Mouse (Mus musculus) intestine, embryonic 14.5 days (tissue): ENCODE results near the gene Casp8ap2. TPM values are rescaled to one million over a fixed set of nuclear protein-coding genes. Genes with fewer than 3 reads are reported as not detected.

Experiments
- ATAC-seq: fragments of 200-750 bp; cut with Nextera tagmentation; replicated peaks from 2 replicates; pipeline ENCODE4 v1.8.0; 2017; ENCODE audit warnings: low read depth, moderate number of reproducible peaks, moderate TSS enrichment, moderate library complexity; ENCODE audit not compliant: low FRiP score, low TSS enrichment
- DNase-seq: peaks from one replicate; pipeline ENCODE4 v3.0.0-alpha.2; 2018; ENCODE audit warnings: low spot score
- H3K27ac ChIP-seq: fragments of 300-500 bp; sonication (generic); 2 replicates; pipeline ENCODE4 v1.5.1; 2014; ENCODE audit warnings: low read depth, mild to moderate bottlenecking, control low read depth
- H3K27me3 ChIP-seq: fragments of 300-500 bp; sonication (generic); replicated peaks from 2 replicates; pipeline ENCODE4 v1.6.1; 2014; ENCODE audit warnings: low read length, control low read depth; ENCODE audit not compliant: control insufficient read depth, insufficient read depth
- H3K36me3 ChIP-seq: fragments of 300-500 bp; sonication (generic); 2 replicates; pipeline ENCODE4 v1.6.1; 2014; ENCODE audit warnings: low read length, control low read depth; ENCODE audit not compliant: control insufficient read depth, insufficient read depth
- H3K4me1 ChIP-seq: fragments of 300-500 bp; sonication (generic); replicated peaks from 2 replicates; pipeline ENCODE4 v1.6.1; 2014; ENCODE audit warnings: low read length, control low read depth, mixed read lengths; ENCODE audit not compliant: control insufficient read depth, insufficient read depth
- H3K4me2 ChIP-seq: fragments of 300-500 bp; sonication (generic); 2 replicates; pipeline ENCODE4 v1.6.1; 2014; ENCODE audit warnings: low read length
- H3K4me3 ChIP-seq: fragments of 300-500 bp; sonication (generic); 2 replicates; pipeline ENCODE4 v1.5.1; 2014; ENCODE audit warnings: low read depth, low read length, control low read depth, mixed read lengths
- H3K9ac ChIP-seq: fragments of 300-500 bp; sonication (generic); 2 replicates; pipeline ENCODE4 v1.6.1; 2014; ENCODE audit warnings: mild to moderate bottlenecking, low read length
- H3K9me3 ChIP-seq: fragments of 300-500 bp; sonication (generic); 2 replicates; pipeline ENCODE4 v1.6.1; 2016; ENCODE audit warnings: low read length, control low read depth; ENCODE audit not compliant: control insufficient read depth
- WGBS: fragments of 180-500 bp; shearing (Covaris S2); extraction: QIAGEN DNeasy Blood & Tissue Kit; methylation state at CpG from one replicate; pipeline ENCODE4 v1.1.7; 2014; 5-methylcytosine and 5-hydroxymethylcytosine counted together
- polyA plus RNA-seq: library from polyadenylated mRNA; unstranded; fragments of >200 nt; fragmentation: Nextera tagmentation; extraction: Ambion mirVana; gene quantifications from 2 replicates; pipeline ENCODE4 v1.2.1, GENCODE M21; 2014

The Casp8ap2 gene
- polyA plus RNA-seq = 49.4 and 49.5 TPM in 2 replicates

- WGBS = under 1% methylated on average over 59 of the region's 67 CpGs
- ATAC-seq = peak; percentile 100
Observed at GRCm38 (mm10) chr4:32615034-32615881, at the start of gene Casp8ap2. Gene Casp8ap2 (plus strand): TSS chr4:32615451.

GRCm38 (mm10) chr4:32569054-32569453 lies 46.2 kb upstream of the Casp8ap2 start:
- H3K36me3 ChIP-seq = 0 out of 2 replicates have a peak, but pooled peaks cover under 1% of the 10 kb centered on the region
- WGBS = 78% methylated on average over 4 of the region's 4 CpGs

More at GRCm38 (mm10) chr4:32615034-32615881, at the start of gene Casp8ap2:
- peak within 1 kb of the TSS; percentile 86 for H3K4me2 ChIP-seq
- H3K4me3 ChIP-seq = peak within 1 kb of the TSS; percentile 92
- H3K27ac ChIP-seq = peak within 1 kb of the TSS; percentile 82
- H3K4me1 ChIP-seq = peaks cover 11% of the 10 kb centered on the region
- H3K36me3 ChIP-seq = 0 out of 2 replicates have a peak, but pooled peaks cover 5% of the 10 kb centered on the region
- H3K9me3 ChIP-seq = no peaks in the 10 kb centered on the region
- H3K9ac ChIP-seq = peak within 1 kb of the TSS; percentile 86
- peak; percentile 99 for DNase-seq
- H3K27me3 ChIP-seq = no peaks in the 10 kb centered on the region

GRCm38 (mm10) chr4:32569995-32570938 lies 45.0 kb upstream of the Casp8ap2 start:
- Histone ChIP-seq H3K27ac (no peak overlapping the region), H3K9me3 (no peaks in the 10 kb centered on the region), H3K9ac (no peak overlapping the region), H3K27me3 (no peaks in the 10 kb centered on the region), H3K4me2 (no peak overlapping the region), H3K4me3 (no peak overlapping the region), H3K36me3 (no peaks in the 10 kb centered on the region), H3K4me1 (peaks cover 11% of the 10 kb centered on the region)
- ATAC-seq (peak; percentile 42; the same call in 1 of the 2 replicates), DNase-seq (peak; percentile 50)
- WGBS = 39% methylated on average over 17 of the region's 17 CpGs

More at GRCm38 (mm10) chr4:32569054-32569453, 46.2 kb upstream of the Casp8ap2 start:
- Histone ChIP-seq H3K4me1 (peaks cover 11% of the 10 kb centered on the region), H3K4me3 (no peak overlapping the region), H3K27me3 (no peaks in the 10 kb centered on the region), H3K9ac (no peak overlapping the region), H3K4me2 (no peak overlapping the region), H3K27ac (no peak overlapping the region), H3K9me3 (no peaks in the 10 kb centered on the region)
- ATAC-seq = no peak
- DNase-seq = no peak

- WGBS = 55% methylated on average over 8 of the region's 8 CpGs
- DNase-seq (peak; percentile 53), ATAC-seq (no peak)
Observed at GRCm38 (mm10) chr4:32570939-32571317, 44.3 kb upstream of the Casp8ap2 start.

GRCm38 (mm10) chr4:32571441-32571840 lies 43.8 kb upstream of the Casp8ap2 start:
- H3K36me3 ChIP-seq = peaks cover 2% of the 10 kb centered on the region; the same call in 1 of the 2 replicates
- H3K4me3 ChIP-seq = no peak overlapping the region
- peaks cover 11% of the 10 kb centered on the region for H3K4me1 ChIP-seq
- H3K27me3 ChIP-seq = no peaks in the 10 kb centered on the region
- no peak overlapping the region for H3K4me2 ChIP-seq
- DNase-seq (peak; percentile 48), ATAC-seq (no peak)
- H3K9me3 ChIP-seq = no peaks in the 10 kb centered on the region
- WGBS = 51% methylated on average over 3 of the region's 3 CpGs
- no peak overlapping the region for H3K9ac ChIP-seq
- no peak overlapping the region for H3K27ac ChIP-seq

More at GRCm38 (mm10) chr4:32570939-32571317, 44.3 kb upstream of the Casp8ap2 start:
- H3K27ac ChIP-seq = no peak overlapping the region
- no peaks in the 10 kb centered on the region for H3K36me3 ChIP-seq
- H3K4me3 ChIP-seq = no peak overlapping the region
- H3K4me1 ChIP-seq = peaks cover 11% of the 10 kb centered on the region
- no peak overlapping the region for H3K9ac ChIP-seq
- no peaks in the 10 kb centered on the region for H3K9me3 ChIP-seq
- H3K27me3 ChIP-seq = no peaks in the 10 kb centered on the region
- H3K4me2 ChIP-seq = no peak overlapping the region

- no peaks in the 10 kb centered on the region for H3K9me3 ChIP-seq
- peaks cover 11% of the 10 kb centered on the region for H3K4me1 ChIP-seq
- 67% methylated on average over 1 of the region's 1 CpGs for WGBS
- ATAC-seq (peak; percentile 65), DNase-seq (peak; percentile 73)
- peaks cover 6% of the 10 kb centered on the region; the same call in 1 of the 2 replicates for H3K36me3 ChIP-seq
- no peak overlapping the region for H3K4me2 ChIP-seq
- no peak overlapping the region for H3K9ac ChIP-seq
- H3K4me3 ChIP-seq = no peak overlapping the region
- H3K27me3 ChIP-seq = no peaks in the 10 kb centered on the region
- H3K27ac ChIP-seq = no peak overlapping the region
Observed at GRCm38 (mm10) chr4:32572118-32572517, 43.1 kb upstream of the Casp8ap2 start.

GRCm38 (mm10) chr4:32573586-32573985 lies 41.7 kb upstream of the Casp8ap2 start:
- peaks cover 6% of the 10 kb centered on the region; the same call in 1 of the 2 replicates for H3K36me3 ChIP-seq
- no peak overlapping the region for H3K4me2 ChIP-seq
- H3K9me3 ChIP-seq = no peaks in the 10 kb centered on the region
- 91% methylated on average over 5 of the region's 5 CpGs for WGBS
- no peaks in the 10 kb centered on the region for H3K27me3 ChIP-seq
- H3K27ac ChIP-seq = no peak overlapping the region
- peaks cover 11% of the 10 kb centered on the region for H3K4me1 ChIP-seq
- DNase-seq (no peak), ATAC-seq (no peak)
- no peak overlapping the region for H3K4me3 ChIP-seq
- no peak overlapping the region for H3K9ac ChIP-seq

GRCm38 (mm10) chr4:32574604-32575003 lies 40.6 kb upstream of the Casp8ap2 start:
- Histone ChIP-seq H3K9ac (no peak overlapping the region), H3K27ac (no peak overlapping the region), H3K36me3 (peaks cover 6% of the 10 kb centered on the region; the same call in 1 of the 2 replicates), H3K27me3 (no peaks in the 10 kb centered on the region), H3K4me3 (no peak overlapping the region), H3K9me3 (no peaks in the 10 kb centered on the region), H3K4me2 (no peak overlapping the region), H3K4me1 (peaks cover 11% of the 10 kb centered on the region)
- DNase-seq (no peak), ATAC-seq (no peak)
- WGBS = 85% methylated on average over 1 of the region's 1 CpGs
